Mouse (Mus musculus): ENCODE data around the gene Adcy7.

- TF ChIP-seq CTCF (IDR thresholded peaks at IDR 0.05; ENCODE audit: low read depth) (no peak), EP300 (optimal IDR thresholded peaks at IDR 0.05) (no peak)
Observed at GRCm38 (mm10) chr8:88310286-88310685, 38.1 kb downstream of the Adcy7 start.

Measured in stomach, postnatal 0 days (tissue).